Mouse (Mus musculus) liver, embryonic 14.5 days (tissue): ENCODE results near the gene Vmn2r100. TPM values are rescaled to one million over a fixed set of nuclear protein-coding genes. Genes with fewer than 3 reads are reported as not detected.

ENCODE experiments used
- ATAC-seq: fragments of 200-750 bp; cut with Nextera tagmentation; 2 replicates; pipeline ENCODE4 v1.8.0; 2017; ENCODE audit warnings: moderate number of reproducible peaks, mild to moderate bottlenecking, moderate library complexity; ENCODE audit not compliant: insufficient read depth
- DNase-seq, 3 experiments: peaks; one replicate each; pipeline ENCODE4 v3.0.0-alpha.2; 2012 to 2013; ENCODE audit warnings: low read depth in 3 of 3, low spot score in 3 of 3
- H3K27ac ChIP-seq: fragments of 300-500 bp; sonication (generic); 2 replicates; pipeline ENCODE4 v1.5.1; 2014; ENCODE audit warnings: moderate library complexity, mild to moderate bottlenecking, control low read depth, inconsistent platforms
- H3K27me3 ChIP-seq: fragments of 300-500 bp; sonication (generic); 2 replicates; pipeline ENCODE4 v1.6.1; 2014; ENCODE audit warnings: mild to moderate bottlenecking, low read length, moderate library complexity; ENCODE audit not compliant: control insufficient read depth, insufficient read depth
- H3K36me3 ChIP-seq: fragments of 300-500 bp; sonication (generic); replicated peaks from 2 replicates; pipeline ENCODE4 v1.6.1; 2014; ENCODE audit warnings: low read depth; ENCODE audit not compliant: control insufficient read depth, insufficient read depth
- H3K4me1 ChIP-seq, 2 experiments: fragments of 200-500 bp in 1 of 2; fragments of 300-500 bp in 1 of 2; sonication (generic) in 1 of 2; replicated peaks; 2 replicates each; pipeline ENCODE4 v1.6.1; 2012 to 2014; ENCODE audit warnings: antibody characterized with exemption in 1 of 2, inconsistent platforms in 1 of 2, low read length in 1 of 2; ENCODE audit not compliant: control insufficient read depth in 2 of 2, insufficient read depth in 2 of 2
- H3K4me2 ChIP-seq: fragments of 300-500 bp; sonication (generic); 2 replicates; pipeline ENCODE4 v1.6.1; 2014; ENCODE audit warnings: low read depth, mild to moderate bottlenecking, control low read depth, moderate library complexity
- H3K4me3 ChIP-seq, 2 experiments: fragments of 200-500 bp in 1 of 2; fragments of 300-500 bp in 1 of 2; sonication (generic) in 1 of 2; 2 replicates each; pipeline ENCODE4 v1.5.1; 2012 to 2014; ENCODE audit warnings: low read depth in 2 of 2, low read length in 2 of 2, mild to moderate bottlenecking in 2 of 2, control low read depth in 1 of 2, inconsistent platforms in 1 of 2, moderate library complexity in 1 of 2; ENCODE audit not compliant: insufficient read depth in 1 of 2
- H3K9ac ChIP-seq: fragments of 300-500 bp; sonication (generic); replicated peaks from 2 replicates; pipeline ENCODE4 v1.6.1; 2014; ENCODE audit warnings: mild to moderate bottlenecking, control low read depth, moderate library complexity
- H3K9me3 ChIP-seq: fragments of 300-500 bp; sonication (generic); 2 replicates; pipeline ENCODE4 v1.6.1; 2016; ENCODE audit warnings: low read length, mixed read lengths; ENCODE audit not compliant: control insufficient read depth
- CTCF ChIP-seq: IDR thresholded peaks from 2 replicates; pipeline ENCODE4 v1.5.1; 2016; ENCODE audit warnings: antibody characterized with exemption, low read depth, control low read depth
- EP300 ChIP-seq: IDR thresholded peaks from 2 replicates; pipeline ENCODE4 v1.6.1; 2016; ENCODE audit warnings: antibody characterized with exemption, low read depth
- polyA plus RNA-seq, 2 experiments: library from polyadenylated mRNA; depleted of rRNA in 1 of 2; stranded (reverse) in 1 of 2; unstranded in 1 of 2; fragments of >200 nt; fragmentation: Nextera tagmentation in 1 of 2; extraction: Ambion mirVana in 1 of 2; gene quantifications; 2 replicates each; pipeline versions ENCODE4 v1.2.1 to v1.2.3; 2012 to 2014

Gene Vmn2r100
- polyA plus RNA-seq (2012; rRNA removed) (not detected in 2 replicates), polyA plus RNA-seq (2014; fragmentation: Nextera tagmentation; extraction: Ambion mirVana) (not detected in 2 replicates)

DNA sequence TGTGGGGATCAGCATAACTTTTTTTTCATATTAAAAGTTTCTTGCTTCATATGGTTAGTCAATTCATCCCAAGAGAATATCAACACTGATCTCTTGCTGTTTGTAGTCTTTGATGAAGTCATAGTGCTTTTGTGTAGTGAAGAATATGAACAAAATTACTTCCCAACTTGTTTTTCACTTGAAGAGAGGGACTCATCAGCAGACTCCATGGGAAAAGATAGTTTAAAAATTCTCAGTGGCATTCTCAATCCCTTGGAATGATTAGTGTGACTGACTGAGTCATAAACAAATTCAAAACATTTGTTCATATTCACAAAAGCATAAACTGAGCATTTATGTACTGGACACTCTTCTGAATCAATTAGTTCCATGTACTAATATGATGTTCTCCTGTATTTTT is at the start of gene Vmn2r100:
Vmn2r100 (plus strand) TSS at position 301 of the 400 bp plus-strand sequence.
- H3K36me3 ChIP-seq: no peaks in the 10 kb centered on the region
- H3K27ac ChIP-seq: no peak within 1 kb of the TSS
- DNase-seq (no peak), ATAC-seq (no peak)
- no peaks in the 10 kb centered on the region for H3K9me3 ChIP-seq
- no peaks in the 10 kb centered on the region for H3K27me3 ChIP-seq
- no peak for TF ChIP-seq EP300
- no peak for TF ChIP-seq CTCF
- H3K9ac ChIP-seq: no peak within 1 kb of the TSS
- H3K4me2 ChIP-seq: no peak within 1 kb of the TSS
- H3K4me1 ChIP-seq: no peaks in the 10 kb centered on the region
- H3K4me3 ChIP-seq: no peak within 1 kb of the TSS

DNA sequence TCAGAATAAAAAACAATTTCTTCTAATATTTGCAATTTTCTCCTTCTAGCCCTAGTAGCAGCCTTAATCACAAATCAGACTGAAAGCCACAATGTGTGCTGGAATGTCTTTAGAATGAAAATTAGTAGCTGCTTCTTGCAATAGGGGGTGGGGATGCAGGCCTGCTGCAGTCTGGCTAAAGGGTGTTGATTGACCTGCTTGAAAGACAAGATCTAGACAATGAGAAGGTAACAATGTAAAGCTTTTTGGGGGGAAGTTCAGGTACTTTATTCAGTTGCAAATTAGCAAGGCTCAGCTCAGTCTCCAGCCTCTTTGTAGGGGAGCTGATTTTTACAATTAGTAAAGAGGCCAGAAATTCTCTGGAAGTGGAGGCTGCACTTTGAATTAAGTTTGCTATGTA is 21.7 kb upstream of the Vmn2r100 start:
- Histone ChIP-seq H3K9ac (no peak overlapping the region), H3K4me1 (no peaks in the 10 kb centered on the region), H3K27me3 (no peaks in the 10 kb centered on the region), H3K9me3 (no peaks in the 10 kb centered on the region), H3K27ac (no peak overlapping the region), H3K36me3 (no peaks in the 10 kb centered on the region), H3K4me2 (no peak overlapping the region), H3K4me3 (no peak overlapping the region)
- no peak for ATAC-seq
- no peak for DNase-seq
- TF ChIP-seq CTCF (no peak), EP300 (no peak)

- H3K9me3 ChIP-seq: no peaks in the 10 kb centered on the region
- no peak within 1 kb of the TSS for H3K27ac ChIP-seq
- ATAC-seq: no peak
- H3K4me3 ChIP-seq: no peak within 1 kb of the TSS
- H3K36me3 ChIP-seq: no peaks in the 10 kb centered on the region
- no peak within 1 kb of the TSS for H3K9ac ChIP-seq
- no peaks in the 10 kb centered on the region for H3K4me1 ChIP-seq
- H3K4me2 ChIP-seq: no peak within 1 kb of the TSS
- no peak for TF ChIP-seq CTCF
- TF ChIP-seq EP300: no peak
- DNase-seq: no peak
- H3K27me3 ChIP-seq: no peaks in the 10 kb centered on the region
Measured at GRCm38 (mm10) chr17:19576927-19577326, 72.4 kb downstream of the Vmn2r100 start, which contains the start of gene Vmn2r101. TSS of gene Vmn2r101 (plus strand) at chr17:19577227.

Other genes starting within 250 kb of the Vmn2r100 start
- gene Vmn2r99, start 142.8 kb upstream of the Vmn2r100 start, polyA plus RNA-seq (2012; rRNA removed): not detected in 2 replicates
- not detected in 2 replicates for gene Vmn2r99, start 142.8 kb upstream of the Vmn2r100 start, polyA plus RNA-seq (2014; fragmentation: Nextera tagmentation; extraction: Ambion mirVana)
- gene Vmn2r101, start 72.5 kb downstream of the Vmn2r100 start, polyA plus RNA-seq (2012; rRNA removed): not detected in 2 replicates
- not detected in 2 replicates for gene Vmn2r101, start 72.5 kb downstream of the Vmn2r100 start, polyA plus RNA-seq (2014; fragmentation: Nextera tagmentation; extraction: Ambion mirVana)
- gene Vmn2r102, start 155.6 kb downstream of the Vmn2r100 start, polyA plus RNA-seq (2012; rRNA removed): not detected in 2 replicates
- not detected in 2 replicates for gene Vmn2r102, start 155.6 kb downstream of the Vmn2r100 start, polyA plus RNA-seq (2014; fragmentation: Nextera tagmentation; extraction: Ambion mirVana)